Mouse (Mus musculus) lung, postnatal 10 days (tissue): ENCODE measurements at regions not wholly inside any gene's neighbourhood (a gene's known extent, or its start where the extent isn't known, plus 50 kb on each side); places are given as distances from the start of the nearest gene placed in this dataset.
A peak's percentile ranks its signal among the peaks of the same experiment; 100 is the strongest.

Experiments used
- DNase-seq: peaks from one replicate; pipeline ENCODE4 v3.0.0; 2021

DNA sequence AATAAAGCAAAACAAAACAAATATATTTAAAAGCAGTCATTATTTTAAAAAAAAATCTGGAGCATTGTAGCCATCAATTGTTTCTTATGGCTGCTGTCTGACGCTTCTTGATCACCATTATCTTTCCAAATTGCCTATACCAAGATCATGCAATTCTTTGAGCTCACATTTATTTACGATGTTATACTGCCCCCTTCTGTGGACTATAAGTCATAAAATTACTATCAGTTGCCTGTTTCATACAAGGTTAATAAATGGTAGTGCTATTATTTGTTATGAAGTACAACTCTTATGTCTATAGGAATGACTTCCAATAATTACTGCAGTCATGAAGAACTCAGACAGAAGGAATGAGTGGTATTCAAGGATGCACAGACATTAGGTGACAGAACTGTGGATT, 57.3 kb upstream of the Eda2r start:
- no peak for DNase-seq

DNA sequence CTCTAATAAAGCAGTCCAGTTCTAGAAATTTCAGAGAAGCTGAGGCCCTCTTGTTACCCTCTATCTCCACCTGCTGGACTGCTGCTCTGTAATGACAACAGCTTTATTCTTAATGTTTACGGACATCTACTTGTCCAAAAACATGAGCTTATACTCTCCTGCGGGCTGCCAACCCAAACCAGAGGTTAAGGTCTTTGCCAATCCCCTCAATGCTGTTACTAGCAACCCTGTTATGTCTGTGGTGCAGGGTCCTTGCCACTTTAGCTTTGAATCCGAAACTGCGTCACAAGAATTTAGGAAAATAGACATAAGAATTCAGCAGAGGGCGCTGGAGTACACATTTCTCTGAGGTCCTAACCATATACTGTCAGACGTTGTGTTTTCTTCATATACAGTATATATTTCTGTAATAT, 54.4 kb upstream of the Eda2r start:
- peak; percentile 44 for DNase-seq
